19 mouse cellular contexts compared by ENCODE assay signal in the genomic region with DNA sequence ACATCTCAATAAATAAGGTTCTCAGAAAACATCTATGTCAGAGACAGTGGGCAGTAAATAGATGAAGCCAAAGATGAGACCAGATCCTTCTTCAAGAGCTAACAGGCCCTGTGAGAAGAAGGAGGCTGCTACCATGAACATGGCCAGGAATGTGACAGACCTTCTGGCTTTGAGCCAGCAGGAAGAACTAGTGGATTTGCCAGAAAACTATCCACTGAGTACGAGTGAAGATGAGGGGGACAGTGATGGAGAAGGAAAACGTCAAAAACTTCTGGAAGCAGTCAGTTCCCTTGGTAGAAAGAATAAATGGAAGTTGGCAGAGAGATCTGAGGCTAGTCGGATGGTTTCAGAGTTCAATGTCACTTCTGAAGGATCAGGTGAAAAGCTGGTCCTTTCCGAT.
"Had no signal": no experiment of that assay in that cellular context is flagged by ENCODE, and none has a peak within 500 bp of the region (broad histone marks: within the 10 kb centered on the region; RNA-seq: fewer than 3 reads in every experiment).

No protein-coding gene starts in this region.

- DNase-seq: lung, adult 18-20 months; lung, postnatal 4 days; midbrain, embryonic 14.5 days; retina, postnatal 1 day; right cerebral cortex, adult 18-20 months; right cerebral cortex, postnatal 25 days; right cerebral cortex, postnatal 4 days; spleen, adult 18-20 months; thymus, adult 18-20 months; thymus, postnatal 14 days; thymus, postnatal 36 days had no signal

- H3K27ac ChIP-seq: lung, embryonic 15.5 days; midbrain, embryonic 10.5 days; midbrain, embryonic 12.5 days; neural tube, embryonic 13.5 days; neural tube, embryonic 15.5 days had no signal

- ATAC-seq: lung, postnatal 0 days; midbrain, embryonic 16.5 days had no signal

- H3K4me3 ChIP-seq: lung, embryonic 15.5 days; midbrain, embryonic 10.5 days; midbrain, embryonic 12.5 days; myocyte; neural tube, embryonic 13.5 days; neural tube, embryonic 15.5 days had no signal
